Mouse (Mus musculus) bone marrow, adult 2 months (tissue): ENCODE data around the gene Exd1.

Experiments
- CTCF ChIP-seq: fragments of 200-500 bp; IDR thresholded peaks from 2 replicates; pipeline ENCODE4 v1.5.1; 2011; ENCODE audit warnings: low read length, control low read depth; ENCODE audit not compliant: control insufficient read depth, insufficient read depth
- POLR2A ChIP-seq: fragments of 200-500 bp; IDR thresholded peaks from 2 replicates; pipeline ENCODE4 v1.6.1; 2011; ENCODE audit warnings: low read depth, mild to moderate bottlenecking, control low read depth, low read length, borderline replicate concordance; ENCODE audit not compliant: control insufficient read depth

- TF ChIP-seq CTCF (no peak), POLR2A (no peak)
Measured at GRCm38 (mm10) chr2:119538802-119539201, 8.6 kb downstream of the Exd1 start.
